Mouse (Mus musculus) midbrain, embryonic 14.5 days (tissue): ENCODE results near the gene Antxr1. TPM values are rescaled to one million over a fixed set of nuclear protein-coding genes. Genes with fewer than 3 reads are reported as not detected.

Experiments
- ATAC-seq: fragments of 200-750 bp; cut with Nextera tagmentation; 2 replicates; pipeline ENCODE4 v1.8.0; 2017; ENCODE audit warnings: moderate number of reproducible peaks, moderate library complexity; ENCODE audit not compliant: low FRiP score, low TSS enrichment
- DNase-seq: peaks from one replicate; pipeline ENCODE4 v3.0.0-alpha.2; 2015
- H3K27ac ChIP-seq: fragments of 300-500 bp; sonication (generic); replicated peaks from 2 replicates; pipeline ENCODE4 v1.5.1; 2014; ENCODE audit warnings: mild to moderate bottlenecking, low read depth, low read length, moderate library complexity
- H3K27me3 ChIP-seq: fragments of 300-500 bp; sonication (generic); 2 replicates; pipeline ENCODE4 v1.6.1; 2014; ENCODE audit warnings: low read length, control low read depth, mixed read lengths; ENCODE audit not compliant: control insufficient read depth, insufficient read depth
- H3K36me3 ChIP-seq: fragments of 300-500 bp; sonication (generic); 2 replicates; pipeline ENCODE4 v1.6.1; 2014; ENCODE audit warnings: low read length, control low read depth; ENCODE audit not compliant: control insufficient read depth, insufficient read depth
- H3K4me1 ChIP-seq: fragments of 300-500 bp; sonication (generic); 2 replicates; pipeline ENCODE4 v1.6.1; 2014; ENCODE audit warnings: mild to moderate bottlenecking, antibody characterized with exemption, low read length, control low read depth; ENCODE audit not compliant: control insufficient read depth, insufficient read depth
- H3K4me2 ChIP-seq: fragments of 300-500 bp; sonication (generic); 2 replicates; pipeline ENCODE4 v1.6.1; 2014; ENCODE audit warnings: mild to moderate bottlenecking, low read length, moderate library complexity
- H3K4me3 ChIP-seq: fragments of 300-500 bp; sonication (generic); replicated peaks from 2 replicates; pipeline ENCODE4 v1.5.1; 2014; ENCODE audit warnings: low read depth, low read length
- H3K9ac ChIP-seq: fragments of 300-500 bp; sonication (generic); replicated peaks from 2 replicates; pipeline ENCODE4 v1.6.1; 2014; ENCODE audit warnings: mild to moderate bottlenecking, low read length, moderate library complexity
- H3K9me3 ChIP-seq: fragments of 300-500 bp; sonication (generic); 2 replicates; pipeline ENCODE4 v1.6.1; 2016; ENCODE audit warnings: low read length, control low read depth, mixed read lengths; ENCODE audit not compliant: control insufficient read depth
- WGBS: fragments of 180-500 bp; shearing (Covaris S2); extraction: QIAGEN DNeasy Blood & Tissue Kit; methylation state at CpG from one replicate; pipeline ENCODE4 v1.1.7; 2014; 5-methylcytosine and 5-hydroxymethylcytosine counted together
- polyA plus RNA-seq: library from polyadenylated mRNA; unstranded; fragments of >200 nt; fragmentation: Nextera tagmentation; extraction: Ambion mirVana; gene quantifications from 2 replicates; pipeline ENCODE4 v1.2.1, GENCODE M21; 2014

Antxr1 gene
- polyA plus RNA-seq, 1 experiment from 2014 or later = 3.6 TPM

- Histone ChIP-seq H3K9ac (no peak overlapping the region), H3K4me2 (no peak overlapping the region), H3K4me1 (0 out of 2 replicates have a peak, but pooled peaks cover 2% of the 10 kb centered on the region), H3K27me3 (no peaks in the 10 kb centered on the region), H3K9me3 (no peaks in the 10 kb centered on the region), H3K36me3 (no peaks in the 10 kb centered on the region), H3K4me3 (no peak overlapping the region), H3K27ac (no peak overlapping the region)
- ATAC-seq = no peak
- 85% methylated on average over 9 of the region's 9 CpGs for WGBS
- DNase-seq = no peak
Observed at GRCm38 (mm10) chr6:87248226-87248834, 87.3 kb downstream of the Antxr1 start.

- Histone ChIP-seq H3K4me2 (no peak overlapping the region), H3K4me3 (no peak overlapping the region), H3K27me3 (no peaks in the 10 kb centered on the region), H3K4me1 (0 out of 2 replicates have a peak, but pooled peaks cover 2% of the 10 kb centered on the region), H3K36me3 (0 out of 2 replicates have a peak, but pooled peaks cover 3% of the 10 kb centered on the region), H3K9ac (no peak overlapping the region), H3K27ac (no peak overlapping the region), H3K9me3 (no peaks in the 10 kb centered on the region)
- 55% methylated on average over 9 of the region's 9 CpGs for WGBS
- DNase-seq (peak; percentile 32), ATAC-seq (no peak)
Observed at GRCm38 (mm10) chr6:87244117-87245100, 91.2 kb downstream of the Antxr1 start.

GRCm38 (mm10) chr6:87237260-87237659, 98.4 kb downstream of the Antxr1 start:
- Histone ChIP-seq H3K4me2 (no peak overlapping the region), H3K4me3 (no peak overlapping the region), H3K9me3 (no peaks in the 10 kb centered on the region), H3K9ac (no peak overlapping the region), H3K36me3 (0 out of 2 replicates have a peak, but pooled peaks cover under 1% of the 10 kb centered on the region), H3K27me3 (no peaks in the 10 kb centered on the region), H3K27ac (no peak overlapping the region), H3K4me1 (no peaks in the 10 kb centered on the region)
- DNase-seq = no peak
- 73% methylated on average over 4 of the region's 4 CpGs for WGBS
- no peak for ATAC-seq

- Histone ChIP-seq H3K4me1 (no peaks in the 10 kb centered on the region), H3K27me3 (no peaks in the 10 kb centered on the region), H3K4me2 (no peak overlapping the region), H3K9ac (no peak overlapping the region), H3K9me3 (no peaks in the 10 kb centered on the region), H3K4me3 (no peak overlapping the region), H3K27ac (no peak overlapping the region), H3K36me3 (no peaks in the 10 kb centered on the region)
- no peak for DNase-seq
- no peak for ATAC-seq
- WGBS = 71% methylated on average over 8 of the region's 8 CpGs
Observed at GRCm38 (mm10) chr6:87236061-87236460, 99.6 kb downstream of the Antxr1 start.

- ATAC-seq (no peak), DNase-seq (no peak)
- Histone ChIP-seq H3K4me2 (no peak overlapping the region), H3K4me3 (no peak overlapping the region), H3K36me3 (no peaks in the 10 kb centered on the region), H3K9me3 (peaks cover 6% of the 10 kb centered on the region; the same call in 1 of the 2 replicates), H3K4me1 (no peaks in the 10 kb centered on the region), H3K9ac (no peak overlapping the region), H3K27me3 (no peaks in the 10 kb centered on the region), H3K27ac (no peak overlapping the region)
- 94% methylated on average over 4 of the region's 4 CpGs for WGBS
Observed at GRCm38 (mm10) chr6:87233111-87233510, 102.5 kb downstream of the Antxr1 start.

GRCm38 (mm10) chr6:87230041-87230440, 105.6 kb downstream of the Antxr1 start:
- Histone ChIP-seq H3K27me3 (no peaks in the 10 kb centered on the region), H3K4me1 (no peaks in the 10 kb centered on the region), H3K9me3 (peaks cover 6% of the 10 kb centered on the region; the same call in 1 of the 2 replicates), H3K4me3 (no peak overlapping the region), H3K36me3 (no peaks in the 10 kb centered on the region), H3K4me2 (no peak overlapping the region), H3K27ac (no peak overlapping the region), H3K9ac (no peak overlapping the region)
- no peak for ATAC-seq
- no peak for DNase-seq
- 98% methylated on average over 2 of the region's 2 CpGs for WGBS

GRCm38 (mm10) chr6:87227940-87228339, 107.7 kb downstream of the Antxr1 start:
- ATAC-seq (no peak), DNase-seq (no peak)
- 85% methylated on average over 10 of the region's 10 CpGs for WGBS

GRCm38 (mm10) chr6:87226315-87226714, 109.3 kb downstream of the Antxr1 start:
- H3K4me3 ChIP-seq = no peak overlapping the region
- no peak overlapping the region for H3K4me2 ChIP-seq
- DNase-seq = no peak
- H3K36me3 ChIP-seq = no peaks in the 10 kb centered on the region
- no peak overlapping the region for H3K27ac ChIP-seq
- 90% methylated on average over 4 of the region's 4 CpGs for WGBS
- H3K9me3 ChIP-seq = peaks cover 6% of the 10 kb centered on the region; the same call in 1 of the 2 replicates
- ATAC-seq = no peak
- no peaks in the 10 kb centered on the region for H3K4me1 ChIP-seq
- H3K27me3 ChIP-seq = no peaks in the 10 kb centered on the region
- H3K9ac ChIP-seq = no peak overlapping the region

More at GRCm38 (mm10) chr6:87227940-87228339, 107.7 kb downstream of the Antxr1 start:
- H3K9ac ChIP-seq = no peak overlapping the region
- no peak overlapping the region for H3K4me2 ChIP-seq
- no peaks in the 10 kb centered on the region for H3K36me3 ChIP-seq
- H3K4me1 ChIP-seq = no peaks in the 10 kb centered on the region
- H3K27ac ChIP-seq = no peak overlapping the region
- H3K27me3 ChIP-seq = no peaks in the 10 kb centered on the region
- H3K9me3 ChIP-seq = peaks cover 6% of the 10 kb centered on the region; the same call in 1 of the 2 replicates
- no peak overlapping the region for H3K4me3 ChIP-seq
